Mouse (Mus musculus) forebrain, embryonic 13.5 days (tissue): ENCODE measurements around the gene Wipf1. TPM values are rescaled to one million over a fixed set of nuclear protein-coding genes. Genes with fewer than 3 reads are reported as not detected.

Experiments
- ATAC-seq: fragments of 200-750 bp; cut with Nextera tagmentation; 2 replicates; pipeline ENCODE4 v1.8.0; 2017
- H3K27ac ChIP-seq: fragments of 300-500 bp; sonication (generic); 2 replicates; pipeline ENCODE4 v1.5.1; 2015; ENCODE audit warnings: inconsistent platforms, mild to moderate bottlenecking, moderate library complexity
- H3K27me3 ChIP-seq: fragments of 300-500 bp; sonication (generic); 2 replicates; pipeline ENCODE4 v1.6.1; 2015; ENCODE audit warnings: mild to moderate bottlenecking, inconsistent platforms
- H3K36me3 ChIP-seq: fragments of 300-500 bp; sonication (generic); 2 replicates; pipeline ENCODE4 v1.6.1; 2015; ENCODE audit warnings: mild to moderate bottlenecking, inconsistent platforms; ENCODE audit not compliant: poor library complexity, severe bottlenecking
- H3K4me1 ChIP-seq: fragments of 300-500 bp; sonication (generic); 2 replicates; pipeline ENCODE4 v1.6.1; 2015; ENCODE audit warnings: inconsistent platforms
- H3K4me2 ChIP-seq: fragments of 300-500 bp; sonication (generic); 2 replicates; pipeline ENCODE4 v1.6.1; 2015; ENCODE audit warnings: inconsistent platforms, mild to moderate bottlenecking, moderate library complexity
- H3K4me3 ChIP-seq: fragments of 300-500 bp; sonication (generic); 2 replicates; pipeline ENCODE4 v1.5.1; 2015; ENCODE audit warnings: mild to moderate bottlenecking, inconsistent platforms
- H3K9ac ChIP-seq: fragments of 300-500 bp; sonication (generic); 2 replicates; pipeline ENCODE4 v1.6.1; 2015; ENCODE audit warnings: mild to moderate bottlenecking, inconsistent platforms
- H3K9me3 ChIP-seq: fragments of 300-500 bp; sonication (generic); replicated peaks from 2 replicates; pipeline ENCODE4 v1.6.1; 2016; ENCODE audit warnings: inconsistent platforms
- WGBS: fragments of 180-500 bp; shearing (Covaris S2); methylation state at CpG from one replicate; pipeline ENCODE4 v1.1.7; 2015; 5-methylcytosine and 5-hydroxymethylcytosine counted together
- polyA plus RNA-seq: library from polyadenylated mRNA; unstranded; fragments of >200 nt; fragmentation: Nextera tagmentation; extraction: Ambion mirVana; gene quantifications from 2 replicates; pipeline ENCODE4 v1.2.1, GENCODE M21; 2015

Wipf1 gene
- polyA plus RNA-seq, 1 experiment from 2014 or later: 2.4 TPM

DNA sequence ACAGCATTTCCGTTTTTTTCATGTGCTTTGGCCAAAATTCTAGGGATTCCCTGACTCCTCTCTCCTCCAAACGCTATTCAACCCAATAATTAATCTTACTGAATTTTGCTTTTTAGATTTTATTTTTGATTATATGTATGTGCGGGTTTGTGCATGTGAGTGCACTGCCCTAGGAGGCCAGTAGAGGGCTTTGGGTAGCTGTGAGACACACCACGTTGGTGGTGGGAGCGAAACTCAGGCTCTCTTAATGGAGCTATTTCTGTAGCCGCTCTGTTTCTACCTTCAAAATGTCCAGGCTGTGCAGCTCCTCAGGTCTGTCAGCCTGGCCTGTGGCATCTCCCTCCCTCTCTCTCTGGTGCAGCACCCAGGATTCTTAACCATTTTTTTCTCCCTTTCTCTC, 50.7 kb downstream of the Wipf1 start:
- Histone ChIP-seq H3K4me2 (no peak overlapping the region), H3K27me3 (no peaks in the 10 kb centered on the region), H3K4me1 (no peaks in the 10 kb centered on the region), H3K9me3 (no peaks in the 10 kb centered on the region), H3K27ac (no peak overlapping the region), H3K4me3 (no peak overlapping the region), H3K36me3 (no peaks in the 10 kb centered on the region), H3K9ac (no peak overlapping the region)
- WGBS: 89% methylated on average over 6 of the region's 6 CpGs
- ATAC-seq: no peak

DNA sequence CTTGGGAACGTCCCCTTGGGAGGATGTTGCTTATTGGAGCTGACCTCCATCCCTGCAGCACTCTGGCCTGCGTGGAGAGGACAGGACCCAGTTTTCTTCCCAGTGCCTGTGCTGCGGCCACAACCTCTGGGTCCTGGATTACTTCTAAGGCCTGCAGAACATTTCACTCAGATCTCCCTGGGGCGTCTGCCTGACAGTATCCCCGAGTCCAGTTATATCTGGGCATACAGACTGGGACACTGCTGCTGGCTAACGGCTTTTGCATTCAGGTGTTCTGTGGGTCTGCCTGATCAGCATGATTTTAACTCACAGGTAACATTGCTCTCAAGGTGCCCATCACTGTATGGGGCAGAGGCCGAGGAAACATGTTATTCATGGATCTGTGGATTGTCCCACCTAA, 52.0 kb downstream of the Wipf1 start:
- H3K27ac ChIP-seq: no peak overlapping the region
- no peaks in the 10 kb centered on the region for H3K4me1 ChIP-seq
- WGBS: 91% methylated on average over 7 of the region's 7 CpGs
- H3K9me3 ChIP-seq: no peaks in the 10 kb centered on the region
- no peaks in the 10 kb centered on the region for H3K36me3 ChIP-seq
- no peaks in the 10 kb centered on the region for H3K27me3 ChIP-seq
- no peak overlapping the region for H3K4me3 ChIP-seq
- no peak overlapping the region for H3K9ac ChIP-seq
- H3K4me2 ChIP-seq: no peak overlapping the region
- ATAC-seq: no peak

DNA sequence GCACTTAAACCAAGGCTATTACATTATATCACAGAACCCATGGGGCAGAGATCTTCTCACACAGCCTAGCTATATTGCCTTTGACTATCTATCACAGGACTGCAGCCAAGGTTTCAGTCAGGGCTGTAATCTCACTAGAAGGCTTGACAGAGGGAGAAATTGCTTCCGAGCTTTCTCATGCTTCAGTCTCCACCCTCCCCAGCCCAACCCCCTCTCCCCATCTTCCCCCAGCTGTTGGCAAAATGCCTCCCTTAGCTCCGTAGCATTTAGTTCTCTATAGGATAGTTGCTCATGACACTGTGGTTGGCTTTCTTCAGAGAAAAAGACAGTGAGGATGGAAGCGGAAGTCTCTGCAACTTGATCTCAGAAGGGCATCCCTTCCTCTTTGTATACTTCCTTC, 54.0 kb downstream of the Wipf1 start:
- Histone ChIP-seq H3K4me1 (no peaks in the 10 kb centered on the region), H3K9ac (no peak overlapping the region), H3K36me3 (no peaks in the 10 kb centered on the region), H3K27me3 (no peaks in the 10 kb centered on the region), H3K4me3 (no peak overlapping the region), H3K9me3 (no peaks in the 10 kb centered on the region), H3K4me2 (no peak overlapping the region), H3K27ac (no peak overlapping the region)
- WGBS: 65% methylated on average over 3 of the region's 3 CpGs
- no peak for ATAC-seq

GRCm38 (mm10) chr2:73472130-73472529, 57.4 kb downstream of the Wipf1 start:
- no peak overlapping the region for H3K4me3 ChIP-seq
- H3K4me2 ChIP-seq: no peak overlapping the region
- H3K27ac ChIP-seq: no peak overlapping the region
- 91% methylated on average over 2 of the region's 2 CpGs for WGBS
- no peaks in the 10 kb centered on the region for H3K4me1 ChIP-seq
- H3K9ac ChIP-seq: no peak overlapping the region
- no peaks in the 10 kb centered on the region for H3K9me3 ChIP-seq
- H3K36me3 ChIP-seq: no peaks in the 10 kb centered on the region
- no peak for ATAC-seq
- H3K27me3 ChIP-seq: no peaks in the 10 kb centered on the region

DNA sequence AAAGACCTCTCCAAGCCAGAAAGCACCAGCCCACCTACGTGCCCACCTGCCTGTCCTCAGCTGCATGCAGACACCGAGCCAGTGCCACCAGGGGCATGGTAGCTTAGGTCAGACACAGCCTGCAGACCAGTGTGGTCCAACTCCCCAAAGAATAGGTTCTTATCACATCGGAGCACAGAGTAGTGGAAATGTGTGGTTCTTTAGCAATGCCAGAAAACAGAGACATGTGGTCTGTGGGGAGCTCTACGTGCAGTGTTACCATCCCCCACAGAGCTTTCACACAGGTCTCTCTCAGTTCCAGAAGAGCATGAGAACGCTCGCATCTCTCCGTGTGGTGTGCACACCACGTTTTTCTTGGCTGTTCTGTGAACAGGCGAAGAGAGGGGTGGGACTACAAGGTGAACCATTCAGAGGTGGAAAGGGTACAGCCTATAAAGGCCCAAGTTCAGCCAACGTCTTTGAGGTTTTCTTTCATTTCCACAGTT, 59.3 kb downstream of the Wipf1 start:
- Histone ChIP-seq H3K4me2 (no peak overlapping the region), H3K9ac (no peak overlapping the region), H3K36me3 (no peaks in the 10 kb centered on the region), H3K4me1 (no peaks in the 10 kb centered on the region), H3K27ac (no peak overlapping the region), H3K9me3 (no peaks in the 10 kb centered on the region), H3K27me3 (no peaks in the 10 kb centered on the region), H3K4me3 (no peak overlapping the region)
- 88% methylated on average over 10 of the region's 10 CpGs for WGBS
- no peak for ATAC-seq

GRCm38 (mm10) chr2:73469552-73469951, 60.0 kb downstream of the Wipf1 start:
- Histone ChIP-seq H3K36me3 (no peaks in the 10 kb centered on the region), H3K9ac (no peak overlapping the region), H3K4me2 (no peak overlapping the region), H3K4me1 (no peaks in the 10 kb centered on the region), H3K9me3 (no peaks in the 10 kb centered on the region), H3K27ac (no peak overlapping the region), H3K27me3 (no peaks in the 10 kb centered on the region), H3K4me3 (no peak overlapping the region)
- 88% methylated on average over 6 of the region's 6 CpGs for WGBS
- ATAC-seq: no peak

GRCm38 (mm10) chr2:73468993-73469392, 60.5 kb downstream of the Wipf1 start:
- Histone ChIP-seq H3K4me1 (no peaks in the 10 kb centered on the region), H3K4me3 (no peak overlapping the region), H3K4me2 (no peak overlapping the region), H3K36me3 (no peaks in the 10 kb centered on the region), H3K27ac (no peak overlapping the region), H3K9me3 (no peaks in the 10 kb centered on the region), H3K27me3 (no peaks in the 10 kb centered on the region), H3K9ac (no peak overlapping the region)
- no peak for ATAC-seq
- WGBS: 91% methylated on average over 5 of the region's 5 CpGs

DNA sequence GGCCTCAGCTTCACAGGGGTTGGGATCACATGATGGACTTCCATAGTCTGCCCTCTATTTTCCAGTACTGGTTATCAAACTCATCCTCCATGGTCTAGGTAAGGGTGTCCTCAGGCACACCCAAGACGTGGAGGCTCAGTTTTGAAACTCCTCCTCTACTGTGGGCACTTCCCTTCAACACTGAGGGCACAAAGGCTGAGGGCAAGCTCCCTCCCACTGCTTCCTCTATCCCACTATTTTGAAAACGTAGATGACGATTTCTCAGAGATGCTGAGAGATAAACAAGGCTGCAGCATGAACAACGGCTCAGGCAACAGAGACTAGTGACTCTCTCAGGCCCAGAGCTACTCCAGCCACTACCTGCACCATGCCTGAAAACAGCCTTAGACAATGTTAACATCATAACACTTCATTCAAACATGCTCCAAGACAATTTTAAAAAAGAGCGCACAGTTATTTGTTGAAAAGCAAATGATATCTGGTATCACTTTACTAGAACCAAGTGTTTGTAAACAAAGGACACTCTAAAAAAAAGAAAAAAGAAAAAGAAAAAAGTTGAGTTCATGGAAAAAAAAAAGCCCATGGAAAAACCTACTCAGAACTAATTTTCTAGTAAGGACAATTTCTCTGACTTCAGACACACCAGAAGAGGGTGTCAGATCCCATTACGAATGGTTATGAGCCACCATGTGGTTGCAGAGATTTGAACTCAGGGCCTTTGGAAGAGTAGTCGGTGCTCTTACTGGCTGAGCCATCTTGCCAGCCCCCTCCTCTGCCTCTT, 62.3 kb downstream of the Wipf1 start:
- Histone ChIP-seq H3K9ac (no peak overlapping the region), H3K9me3 (no peaks in the 10 kb centered on the region), H3K36me3 (no peaks in the 10 kb centered on the region), H3K27me3 (no peaks in the 10 kb centered on the region), H3K4me3 (no peak overlapping the region), H3K27ac (no peak overlapping the region), H3K4me1 (no peaks in the 10 kb centered on the region), H3K4me2 (no peak overlapping the region)
- WGBS: 82% methylated on average over 7 of the region's 7 CpGs
- ATAC-seq: no peak

DNA sequence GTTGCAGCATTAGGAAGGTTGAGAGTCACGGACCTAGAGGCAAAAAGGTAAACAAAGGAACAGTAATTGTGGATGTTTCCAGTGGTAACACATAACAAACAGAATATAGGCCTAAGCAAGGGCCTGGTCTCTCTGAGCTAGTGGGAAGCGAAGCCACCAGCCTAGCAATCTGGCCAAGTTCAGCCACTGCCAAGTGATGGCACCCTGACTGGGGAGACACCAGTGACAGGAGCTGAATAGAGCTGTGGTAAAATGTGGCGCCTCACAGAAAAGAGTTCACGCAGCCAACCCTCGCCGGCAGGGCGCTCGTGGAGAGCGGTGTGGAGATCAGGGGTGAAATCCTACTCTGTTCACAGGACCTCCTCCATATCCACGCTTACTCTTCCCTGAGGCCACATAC, 63.1 kb downstream of the Wipf1 start:
- H3K4me1 ChIP-seq: no peaks in the 10 kb centered on the region
- no peak overlapping the region for H3K9ac ChIP-seq
- 96% methylated on average over 10 of the region's 10 CpGs for WGBS
- H3K27ac ChIP-seq: no peak overlapping the region
- H3K4me2 ChIP-seq: no peak overlapping the region
- H3K4me3 ChIP-seq: no peak overlapping the region
- ATAC-seq: no peak
- no peaks in the 10 kb centered on the region for H3K36me3 ChIP-seq
- no peaks in the 10 kb centered on the region for H3K27me3 ChIP-seq
- H3K9me3 ChIP-seq: no peaks in the 10 kb centered on the region

DNA sequence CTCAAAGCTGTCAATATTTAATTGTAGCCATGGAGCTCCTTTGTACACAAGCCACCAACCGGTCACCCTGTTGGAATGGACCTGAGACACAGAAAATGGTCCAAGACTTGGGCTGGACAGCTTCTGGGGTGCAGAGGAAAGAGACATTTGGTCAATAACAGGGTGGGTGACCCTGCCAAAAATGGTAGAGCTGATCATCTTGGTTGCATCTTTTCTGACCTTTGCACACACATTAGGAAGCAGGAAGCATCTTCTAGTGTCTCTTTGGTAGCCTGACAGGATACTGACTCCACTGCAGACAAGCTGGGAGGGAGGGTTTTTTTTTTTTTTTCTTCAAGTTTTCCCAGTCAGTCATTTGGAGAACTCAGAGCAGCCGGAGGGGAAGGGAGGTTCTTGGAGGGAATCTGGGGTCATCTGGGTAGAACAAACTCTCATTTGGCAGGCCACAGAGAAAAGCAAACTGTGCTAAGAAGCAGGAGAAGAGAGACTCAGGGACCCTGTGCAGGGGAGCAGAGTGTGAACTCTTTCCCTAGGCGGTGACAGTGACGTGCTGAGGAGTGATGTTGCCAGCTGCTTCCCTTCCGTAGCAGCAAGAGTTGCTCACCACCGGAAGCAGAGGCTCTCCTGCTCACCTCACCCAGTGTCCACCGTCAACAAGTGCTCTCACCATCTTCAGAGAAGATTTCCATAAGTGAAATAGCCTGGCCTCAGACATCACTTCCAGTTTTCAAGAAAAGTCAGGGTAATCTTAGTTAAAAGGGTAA, 65.9 kb downstream of the Wipf1 start:
- no peaks in the 10 kb centered on the region for H3K36me3 ChIP-seq
- WGBS: 78% methylated on average over 7 of the region's 7 CpGs
- no peak overlapping the region for H3K4me3 ChIP-seq
- no peak overlapping the region for H3K4me2 ChIP-seq
- H3K9me3 ChIP-seq: no peaks in the 10 kb centered on the region
- no peaks in the 10 kb centered on the region for H3K4me1 ChIP-seq
- H3K9ac ChIP-seq: no peak overlapping the region
- ATAC-seq: no peak
- no peaks in the 10 kb centered on the region for H3K27me3 ChIP-seq
- no peak overlapping the region for H3K27ac ChIP-seq

DNA sequence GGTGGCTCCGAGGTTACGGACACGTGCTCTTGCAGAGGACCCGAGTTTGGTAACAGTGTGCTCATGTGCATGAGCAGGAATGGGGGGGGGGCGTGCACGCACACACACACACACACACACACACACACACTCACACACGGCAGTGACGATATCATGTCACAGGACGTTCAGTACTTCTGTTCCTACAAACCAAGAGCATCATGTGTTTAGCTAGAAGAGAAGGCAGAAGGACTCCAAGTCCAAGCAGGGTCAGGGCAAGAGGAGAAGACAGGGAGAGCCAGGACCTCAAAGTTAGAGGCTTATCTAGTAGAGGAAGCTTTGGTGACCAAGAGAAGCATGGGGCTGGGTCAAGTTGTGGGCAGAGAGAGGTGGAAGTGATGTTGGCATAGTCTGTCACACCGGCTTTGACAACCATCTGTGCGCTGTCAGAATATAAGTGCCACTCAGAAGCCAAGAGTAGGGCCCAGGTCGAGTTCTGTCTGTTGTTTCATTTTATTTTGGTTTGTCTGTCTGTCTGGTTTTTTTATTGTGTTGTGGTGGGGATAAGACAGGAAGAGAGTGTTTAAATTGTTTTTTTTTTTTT, 66.7 kb downstream of the Wipf1 start:
- ATAC-seq: no peak
- no peak overlapping the region for H3K4me3 ChIP-seq
- no peaks in the 10 kb centered on the region for H3K9me3 ChIP-seq
- no peak overlapping the region for H3K9ac ChIP-seq
- no peak overlapping the region for H3K4me2 ChIP-seq
- H3K27me3 ChIP-seq: no peaks in the 10 kb centered on the region
- H3K36me3 ChIP-seq: no peaks in the 10 kb centered on the region
- no peaks in the 10 kb centered on the region for H3K4me1 ChIP-seq
- no peak overlapping the region for H3K27ac ChIP-seq
- WGBS: 94% methylated on average over 12 of the region's 12 CpGs

GRCm38 (mm10) chr2:73462265-73462664, 67.3 kb downstream of the Wipf1 start:
- WGBS: 94% methylated on average over 2 of the region's 2 CpGs
- Histone ChIP-seq H3K9me3 (no peaks in the 10 kb centered on the region), H3K27me3 (no peaks in the 10 kb centered on the region), H3K4me2 (no peak overlapping the region), H3K4me1 (no peaks in the 10 kb centered on the region), H3K27ac (no peak overlapping the region), H3K9ac (no peak overlapping the region), H3K36me3 (no peaks in the 10 kb centered on the region), H3K4me3 (no peak overlapping the region)
- ATAC-seq: no peak
